Mouse (Mus musculus): ENCODE measurements around the gene Nqo1. TPM values are rescaled to one million over a fixed set of nuclear protein-coding genes. Genes with fewer than 3 reads are reported as not detected.

Gene Nqo1
- 5.3 and 6.0 TPM in 2 replicates for polyA plus RNA-seq (2021; fragmentation: Nextera tagmentation)
- long read RNA-seq, experiment 1, transcript Nqo1-201 (6 exons, 1,553 nt), result major isoform, 31 of 31 reads
- long read RNA-seq, experiment 1, partial matches to known transcripts, result 0 of 31 reads
- long read RNA-seq, experiment 1, other reads (novel, unspliced or antisense), result 0 of 31 reads
- long read RNA-seq, experiment 2, transcript Nqo1-201 (6 exons, 1,553 nt), result major isoform, 6 of 8 reads
- long read RNA-seq, experiment 2, partial matches to known transcripts, result 2 of 8 reads
- long read RNA-seq, experiment 2, other reads (novel, unspliced or antisense), result 0 of 8 reads

DNA sequence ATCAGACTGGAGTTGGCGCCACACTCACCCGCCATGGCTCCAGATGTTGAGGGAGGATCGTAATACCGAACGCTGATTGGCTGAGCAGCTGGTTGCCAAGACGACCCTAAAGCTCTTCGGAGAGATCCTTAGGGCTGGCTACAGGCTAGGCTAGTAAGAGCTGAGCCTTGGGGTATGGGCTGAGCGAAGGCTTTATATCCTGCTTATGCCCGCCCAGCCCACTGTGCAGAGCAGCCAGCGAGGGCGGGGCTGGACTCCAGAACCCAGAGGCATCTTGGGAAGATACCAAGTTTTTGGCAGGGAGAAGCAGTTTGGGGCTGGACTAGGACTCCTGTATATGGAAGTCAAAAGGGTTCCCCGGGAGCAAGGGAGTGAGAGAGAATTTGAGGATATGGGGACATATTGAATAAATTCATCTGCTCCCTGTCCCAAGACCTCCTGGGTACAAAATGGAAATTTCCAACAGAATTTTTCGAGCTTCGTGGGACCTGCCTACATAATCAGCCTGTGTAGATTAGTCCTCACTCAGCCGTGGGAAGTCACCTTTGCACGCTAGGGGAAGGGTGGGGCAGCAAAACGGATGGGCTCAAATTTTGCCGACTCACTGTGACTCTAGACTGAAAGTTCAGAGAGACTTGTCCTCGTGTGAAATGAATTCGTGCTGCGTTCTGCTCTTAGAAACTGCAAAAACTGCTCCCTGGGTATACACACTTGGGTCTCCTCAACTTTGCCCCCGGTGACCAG lies at the start of gene Nqo1:
Gene Nqo1 (minus strand): TSS at position 169 of the 744 bp plus-strand sequence.

DNA sequence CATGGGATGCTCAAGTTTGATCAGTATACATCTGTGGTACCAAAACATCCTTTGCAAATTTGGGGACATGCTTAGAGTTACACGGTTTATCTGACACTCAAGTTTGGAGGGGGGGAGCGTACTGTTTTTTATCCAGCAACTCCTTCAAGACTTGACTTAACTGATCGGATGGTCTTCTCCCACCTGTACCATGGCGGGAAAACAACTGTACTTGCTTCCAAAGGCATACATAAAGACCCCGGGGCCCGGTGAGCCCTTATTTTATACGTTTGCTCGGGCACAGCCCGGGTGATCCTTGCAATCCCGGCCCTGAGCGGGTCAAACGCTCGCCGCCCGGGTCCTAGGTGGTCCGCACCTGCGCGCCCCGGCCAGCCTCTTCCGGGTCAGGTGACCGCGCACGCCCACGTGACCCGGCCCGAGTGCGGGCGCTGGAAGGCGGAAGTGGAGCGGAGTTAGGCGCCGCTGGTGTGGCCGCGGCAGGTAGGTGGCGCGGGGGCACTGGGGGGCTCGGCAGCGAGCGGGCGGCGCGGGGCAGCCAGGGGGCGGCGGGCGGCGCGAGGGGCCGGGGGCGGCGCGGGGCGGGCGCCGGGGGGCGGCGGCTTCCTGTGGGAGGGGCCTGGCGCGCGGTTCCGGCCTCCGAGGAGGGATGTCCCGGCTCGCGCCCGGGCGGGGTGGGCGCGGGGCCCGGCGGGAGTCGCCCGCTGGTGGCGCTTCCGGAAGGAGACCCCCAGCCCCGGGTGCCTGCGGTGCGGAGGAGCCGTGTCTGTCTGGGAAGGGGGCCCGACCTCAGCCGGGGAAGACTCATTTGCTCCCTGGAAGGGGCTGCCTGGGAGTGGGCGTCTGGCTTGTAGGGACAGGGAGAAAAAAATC lies 33.2 kb upstream of the Nqo1 start, which contains the start of gene Wwp2:
Gene Wwp2 (plus strand): TSS at position 404 of the 870 bp plus-strand sequence.

DNA sequence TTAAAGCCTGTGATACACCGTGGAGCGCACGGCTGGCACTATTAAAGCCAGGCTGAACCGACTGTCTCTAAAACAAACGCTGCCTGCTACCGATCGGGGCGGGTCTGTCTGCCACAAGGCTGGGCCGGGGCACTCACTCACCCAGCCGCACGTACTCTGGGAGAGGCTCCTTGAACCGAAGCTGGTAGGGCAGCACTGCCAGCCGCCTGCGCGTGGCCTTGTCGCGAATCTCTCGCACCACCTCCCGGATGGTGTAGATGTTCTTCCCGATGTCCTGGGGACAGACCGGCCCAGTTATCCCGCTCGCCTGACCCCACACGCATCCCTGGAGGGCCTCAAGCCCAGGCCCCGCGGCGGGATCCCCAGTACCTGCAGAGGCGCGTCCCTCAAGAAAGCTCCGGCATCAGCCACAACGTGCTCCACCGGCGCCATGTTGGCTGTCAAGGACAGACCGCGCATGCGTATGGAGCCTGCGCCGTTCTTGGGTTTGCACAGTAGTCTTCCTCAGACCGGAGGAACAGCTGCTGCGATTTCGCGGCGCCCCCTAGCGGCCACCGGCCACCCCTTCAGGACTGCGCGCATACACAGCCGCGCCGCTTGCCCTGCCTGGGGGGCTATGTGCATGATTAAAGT lies 21.7 kb upstream of the Nqo1 start, which contains the start of gene Nob1:
Gene Nob1 (minus strand): TSS at position 455 of the 633 bp plus-strand sequence.

Other genes with a start within 250 kb of the Nqo1 start
- gene Nfat5, start 109.7 kb downstream of the Nqo1 start, polyA plus RNA-seq (2021; fragmentation: Nextera tagmentation), result 4.1 and 5.7 TPM in 2 replicates
- 27.3 and 34.2 TPM in 2 replicates for gene Nob1, start 21.8 kb upstream of the Nqo1 start, polyA plus RNA-seq (2021; fragmentation: Nextera tagmentation)
- 28.4 and 33.0 TPM in 2 replicates for gene Wwp2, start 33.2 kb upstream of the Nqo1 start, polyA plus RNA-seq (2021; fragmentation: Nextera tagmentation)
- gene Psmd7, start 185.3 kb upstream of the Nqo1 start, polyA plus RNA-seq (2021; fragmentation: Nextera tagmentation), result 183 and 192 TPM in 2 replicates